Mouse (Mus musculus) cerebellum, adult 8-10 months (tissue): ENCODE measurements around the gene Plch2.
A peak's percentile ranks its signal among the peaks of the same experiment; 100 is the strongest.
"Not testable (repeated sequence)": the region's sequence is repeated elsewhere in the genome, so short reads cannot be mapped to it uniquely, and the experiment has no call there.

Experiments used
- DNase-seq: peaks from one replicate; pipeline ENCODE4 v3.0.0; 2022

Plch2 gene

GRCm38 (mm10) chr4:155056724-155057123 lies at the start of gene Plch2:
Gene Plch2 (minus strand): TSS chr4:155056784.
- no peak for DNase-seq

GRCm38 (mm10) chr4:155098572-155098971 lies 42.0 kb upstream of the Plch2 start:
- DNase-seq, result no peak

GRCm38 (mm10) chr4:155097452-155097851 lies 40.9 kb upstream of the Plch2 start:
- no peak for DNase-seq

- DNase-seq, result peak; percentile 67
Measured at GRCm38 (mm10) chr4:155095967-155096366, 39.4 kb upstream of the Plch2 start.

- peak; percentile 92 for DNase-seq
Measured at GRCm38 (mm10) chr4:155095238-155095900, 38.8 kb upstream of the Plch2 start.

- peak; percentile 62 for DNase-seq
Measured at GRCm38 (mm10) chr4:155094565-155094964, 38.0 kb upstream of the Plch2 start.

GRCm38 (mm10) chr4:155093431-155094149 lies 37.0 kb upstream of the Plch2 start:
- DNase-seq, result no peak

GRCm38 (mm10) chr4:155092718-155093430 lies 36.3 kb upstream of the Plch2 start:
- DNase-seq, result peak; percentile 91

GRCm38 (mm10) chr4:155090688-155091449 lies 34.3 kb upstream of the Plch2 start:
- no peak for DNase-seq

- no peak for DNase-seq
Measured at GRCm38 (mm10) chr4:155090147-155090546, 33.6 kb upstream of the Plch2 start.

GRCm38 (mm10) chr4:155089241-155089640 lies 32.7 kb upstream of the Plch2 start:
- no peak for DNase-seq

- DNase-seq, result peak; percentile 99
Measured at GRCm38 (mm10) chr4:155086108-155087024, 29.8 kb upstream of the Plch2 start, which contains the start of the genes Rer1 and Morn1. Gene Rer1 (minus strand): TSS chr4:155086382. Gene Morn1 (plus strand): TSS chr4:155086577.

GRCm38 (mm10) chr4:155085206-155086107 lies 28.9 kb upstream of the Plch2 start:
- DNase-seq, result no peak

GRCm38 (mm10) chr4:155084351-155084750 lies 27.8 kb upstream of the Plch2 start:
- DNase-seq, result no peak

GRCm38 (mm10) chr4:155083553-155083952 lies 27.0 kb upstream of the Plch2 start:
- no peak for DNase-seq

GRCm38 (mm10) chr4:155079666-155080065 lies 23.1 kb upstream of the Plch2 start:
- no peak for DNase-seq

GRCm38 (mm10) chr4:155078808-155079207 lies 22.2 kb upstream of the Plch2 start:
- not testable (repeated sequence) for DNase-seq

GRCm38 (mm10) chr4:155076677-155077076 lies 20.1 kb upstream of the Plch2 start:
- no peak for DNase-seq

GRCm38 (mm10) chr4:155075813-155076212 lies 19.2 kb upstream of the Plch2 start:
- DNase-seq, result no peak

GRCm38 (mm10) chr4:155075137-155075536 lies 18.6 kb upstream of the Plch2 start:
- DNase-seq, result no peak

GRCm38 (mm10) chr4:155074418-155074817 lies 17.8 kb upstream of the Plch2 start:
- no peak for DNase-seq
